Mouse (Mus musculus): ENCODE results near the gene Pik3ap1.
A peak's percentile ranks its signal among the peaks of the same experiment; 100 is the strongest.

Gene Pik3ap1

DNA sequence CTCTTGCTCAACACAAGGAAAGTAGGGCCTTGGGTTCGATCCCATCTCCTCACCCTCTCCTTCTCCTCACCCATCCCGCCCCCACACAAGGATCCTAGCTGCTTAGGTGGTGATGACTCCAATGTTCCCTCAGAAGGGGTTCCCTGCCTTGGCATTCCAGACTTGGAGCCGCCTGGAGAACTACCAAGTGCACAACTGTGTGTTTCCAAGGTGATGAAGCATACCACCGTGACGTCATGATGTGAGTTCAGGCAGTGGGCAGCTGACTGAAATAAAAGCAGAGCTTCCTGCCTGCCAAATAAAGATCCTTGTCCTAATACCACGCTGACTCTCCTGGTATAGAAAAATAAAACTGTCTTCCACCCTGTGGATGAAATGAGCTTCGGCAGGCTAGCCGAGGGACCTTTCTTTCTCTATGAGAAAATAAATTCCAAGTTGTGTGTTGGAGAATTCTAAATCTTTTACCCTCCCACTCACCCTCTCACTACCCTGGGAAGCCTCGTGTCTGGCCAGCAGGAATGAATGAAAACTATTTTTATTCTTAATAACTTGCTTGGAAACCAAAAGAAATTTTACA is 114.7 kb downstream of the Pik3ap1 start:
- DNase-seq, result peak; percentile 49

DNA sequence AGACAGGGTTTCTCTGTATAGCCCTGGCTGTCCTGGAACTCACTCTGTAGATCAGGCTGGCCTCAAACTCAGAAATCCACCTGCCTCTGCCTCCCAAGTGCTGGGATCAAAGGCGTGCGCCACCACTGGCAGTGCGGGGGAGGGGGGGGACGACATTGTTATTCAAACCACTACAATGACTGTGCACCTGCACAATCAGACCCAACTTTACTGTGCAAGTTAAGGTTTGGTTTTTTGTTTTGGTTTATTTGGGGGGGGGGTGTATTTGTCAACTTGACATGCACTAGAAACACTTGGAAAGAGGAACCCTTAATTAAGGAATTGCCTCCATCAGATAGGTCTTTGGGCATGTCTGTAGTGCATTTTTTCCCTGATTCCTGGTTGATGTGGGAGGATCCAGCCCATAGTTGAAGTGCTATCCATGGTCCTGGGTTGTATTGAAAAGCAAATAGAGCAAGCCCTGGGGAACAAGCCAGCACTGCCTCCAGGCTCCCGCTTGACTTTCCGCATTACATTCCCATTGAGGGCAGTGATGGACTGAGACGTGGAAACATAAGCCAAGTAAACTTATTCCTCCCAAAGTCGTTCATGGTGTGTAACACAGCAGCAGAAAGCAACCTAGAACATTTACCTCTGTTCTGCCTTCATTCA is 118.5 kb downstream of the Pik3ap1 start:
- no peak for DNase-seq

DNA sequence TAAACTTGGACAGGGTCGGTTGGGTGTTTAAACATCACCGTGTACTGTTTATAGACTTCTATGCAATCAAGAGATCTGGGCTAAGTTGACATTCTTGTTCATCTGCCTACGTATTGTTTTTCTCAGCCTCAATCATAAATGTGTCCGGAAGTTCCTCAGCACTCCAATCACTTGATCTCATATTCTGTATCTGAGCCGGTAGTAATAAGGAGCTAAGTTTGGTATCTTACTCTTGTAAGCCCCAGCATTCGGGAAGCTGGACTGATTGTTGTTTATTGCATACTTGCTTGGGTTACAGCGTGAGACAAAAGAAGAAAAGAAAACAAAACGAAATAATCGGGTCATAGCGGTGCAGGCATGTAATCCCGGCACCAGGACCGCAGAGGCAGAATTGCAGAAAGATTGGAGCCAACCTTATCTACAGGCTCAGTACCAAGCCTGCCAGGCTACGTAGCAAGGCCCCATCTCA is 120.5 kb downstream of the Pik3ap1 start:
- DNase-seq, result no peak

DNA sequence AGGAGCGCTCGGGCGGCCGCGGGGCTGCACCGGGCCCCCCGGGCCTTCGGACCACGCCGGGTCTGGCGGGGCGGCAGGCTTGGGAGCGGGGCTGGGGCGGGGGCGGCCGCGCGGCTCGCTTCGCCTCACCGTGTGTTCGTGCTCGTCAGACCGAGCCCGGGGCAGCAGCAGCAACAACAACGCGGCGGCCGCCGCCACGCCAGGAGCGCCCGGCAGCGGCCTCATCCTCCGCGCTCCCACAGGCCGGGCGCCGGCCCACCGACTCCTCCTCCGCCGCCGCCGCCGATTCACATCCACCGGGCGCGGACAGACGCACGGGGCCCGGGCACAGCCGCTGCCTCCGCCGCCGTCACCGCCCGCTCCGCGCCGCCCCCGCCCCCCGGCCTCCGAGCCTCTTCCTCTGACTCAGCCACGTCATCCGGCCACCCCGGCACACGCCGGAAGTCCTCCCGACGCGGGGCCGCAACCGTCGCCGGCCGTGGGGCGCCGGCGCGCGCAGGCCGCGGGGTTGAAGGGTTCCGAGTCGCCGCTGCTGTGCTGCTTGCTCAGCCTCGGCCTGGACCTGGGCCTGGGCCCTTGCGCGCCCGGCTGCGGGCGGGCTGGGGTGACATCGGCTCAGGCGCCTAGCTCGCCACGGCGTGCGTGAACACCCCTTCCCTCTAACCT is 121.1 kb downstream of the Pik3ap1 start, which contains the start of gene Tm9sf3:
Gene Tm9sf3 (minus strand): TSS at position 368 of the 666 bp plus-strand sequence.
- DNase-seq, result peak; percentile 88

DNA sequence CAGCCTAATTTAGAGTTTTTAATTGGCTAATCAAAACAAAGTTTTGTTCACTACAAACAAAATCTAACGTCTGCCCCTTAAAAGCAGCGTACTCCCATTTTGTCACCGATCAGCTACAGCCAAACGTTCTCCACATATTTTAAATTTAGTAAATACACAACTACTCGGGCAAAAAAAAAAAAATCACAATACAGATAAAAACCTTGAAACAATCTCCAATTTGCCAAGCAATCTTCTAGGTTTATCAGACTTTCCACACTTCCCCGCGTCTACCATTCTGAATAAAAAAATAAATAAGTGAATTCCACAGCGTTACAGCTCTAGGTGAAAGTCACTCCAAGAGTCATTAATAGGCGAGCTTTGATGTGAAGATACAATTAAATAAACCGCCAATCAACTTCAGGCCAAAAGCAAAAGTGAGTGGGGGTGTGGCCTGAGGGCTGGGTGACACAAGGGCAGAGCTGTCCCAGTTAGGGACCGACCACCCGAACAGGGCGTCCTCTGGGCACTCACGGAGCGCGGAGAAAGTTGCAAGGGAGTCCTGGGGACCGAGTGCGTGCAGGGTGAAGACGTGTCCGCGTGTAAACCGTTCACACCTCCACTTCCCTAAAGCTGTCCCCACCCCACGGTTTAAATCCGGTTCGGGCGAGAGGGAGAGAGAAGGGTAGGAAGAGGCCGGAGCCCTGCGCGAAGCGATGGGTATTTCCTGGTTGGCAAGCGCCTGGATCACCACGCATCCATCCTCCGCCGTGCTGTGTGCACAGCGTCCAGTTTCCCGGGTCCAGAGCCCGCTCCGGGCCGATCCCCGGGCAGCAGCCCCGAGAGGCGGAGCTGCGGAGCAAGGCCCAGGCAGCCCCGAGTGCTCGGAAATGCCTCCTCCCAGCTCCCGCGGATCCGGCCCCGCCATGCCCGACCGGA is 121.9 kb downstream of the Pik3ap1 start:
- DNase-seq, result peak; percentile 66

DNA sequence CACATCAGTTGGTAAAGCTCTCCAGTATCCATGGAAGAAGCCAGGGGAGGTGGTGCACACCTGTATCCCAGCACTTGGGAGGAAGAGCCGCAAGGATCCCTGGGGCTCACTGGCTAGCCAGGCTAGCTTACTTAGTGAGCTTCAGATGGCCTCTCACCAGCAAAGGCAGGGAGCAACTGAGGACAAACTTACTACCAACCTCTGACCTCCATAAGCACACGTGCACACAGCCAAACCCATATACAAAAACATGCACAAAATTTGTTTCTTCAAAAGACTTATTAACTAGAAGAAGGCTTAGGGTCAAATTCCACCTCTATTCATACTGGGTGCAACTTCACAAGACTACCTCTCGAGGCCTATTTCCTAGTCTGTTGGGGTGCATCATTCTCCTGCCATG is 124.2 kb downstream of the Pik3ap1 start:
- DNase-seq, result no peak

DNA sequence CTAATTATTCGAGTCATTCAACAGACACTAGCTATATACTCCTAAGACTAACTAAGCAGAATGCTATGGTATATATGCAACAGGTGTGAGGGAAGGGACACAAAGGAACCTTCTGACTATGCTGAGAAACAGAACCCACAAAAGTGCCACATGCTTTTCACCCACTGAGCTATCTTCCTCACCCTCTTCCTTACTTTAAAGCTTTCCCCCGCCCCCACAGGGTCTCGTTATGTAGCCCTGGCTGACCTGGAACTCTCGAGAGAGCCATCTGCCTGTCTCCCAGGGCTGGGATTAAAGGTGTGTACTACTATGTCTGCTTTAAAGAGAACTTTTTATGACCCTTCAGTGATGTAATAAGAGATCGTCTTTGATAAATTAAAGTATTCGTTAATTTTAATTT is 125.6 kb downstream of the Pik3ap1 start:
- no peak for DNase-seq

DNA sequence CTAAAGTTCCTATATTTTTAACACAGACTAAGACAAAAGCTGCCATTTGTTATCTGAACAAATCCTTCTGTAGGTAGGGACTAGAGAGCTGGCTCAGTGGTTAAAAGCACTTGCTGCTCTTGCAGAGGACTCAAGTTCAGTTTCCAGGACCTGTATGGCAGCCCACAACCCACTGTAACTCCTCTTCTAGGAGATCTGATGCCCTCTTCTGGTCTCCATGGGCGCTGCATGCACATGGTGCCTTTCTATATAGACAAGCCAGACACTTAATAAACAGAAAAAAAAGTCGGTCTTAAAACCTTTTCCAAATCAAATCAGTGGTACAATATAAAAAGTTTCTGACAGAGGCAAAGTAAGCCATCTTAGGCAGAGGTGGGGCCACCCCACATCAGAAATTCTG is 126.2 kb downstream of the Pik3ap1 start:
- peak; percentile 17 for DNase-seq

DNA sequence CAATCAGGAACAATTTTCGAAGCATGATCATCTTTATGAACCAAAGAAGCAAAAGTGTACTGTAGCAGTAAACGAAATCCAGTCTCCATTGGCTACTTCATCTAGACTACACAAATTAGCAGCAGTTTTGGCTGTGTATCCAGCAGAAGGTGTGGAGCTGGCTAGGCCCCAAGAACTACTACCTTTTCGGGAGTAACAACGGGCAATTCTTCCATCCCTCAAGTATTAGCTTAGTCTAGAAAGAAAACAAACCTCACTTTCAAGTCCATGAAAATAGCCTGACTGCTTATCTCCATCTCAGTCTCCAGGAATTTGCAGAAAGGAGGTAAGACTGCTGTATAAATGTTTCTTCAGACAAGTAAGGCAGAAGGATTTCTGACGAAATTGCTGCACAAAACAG is 130.3 kb downstream of the Pik3ap1 start:
- no peak for DNase-seq

DNA sequence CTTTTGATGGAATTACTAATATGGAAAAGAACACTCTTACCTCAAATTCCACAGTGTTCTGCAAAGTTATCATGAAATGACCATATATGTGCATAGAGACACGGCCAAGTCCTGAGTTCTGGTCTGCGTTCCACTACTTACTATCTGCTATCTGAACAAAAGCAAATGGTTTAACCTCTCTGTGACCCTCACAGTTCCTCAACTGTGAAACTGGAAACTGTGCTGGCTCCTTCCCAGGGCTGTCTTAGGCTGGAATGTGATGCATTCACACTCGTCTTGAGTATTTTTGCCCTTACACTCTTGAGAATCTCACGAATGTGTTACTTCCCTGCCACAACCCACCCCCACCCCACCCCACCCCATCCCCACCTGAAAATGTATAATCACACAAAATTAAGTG is 135.9 kb downstream of the Pik3ap1 start:
- DNase-seq, result no peak

DNA sequence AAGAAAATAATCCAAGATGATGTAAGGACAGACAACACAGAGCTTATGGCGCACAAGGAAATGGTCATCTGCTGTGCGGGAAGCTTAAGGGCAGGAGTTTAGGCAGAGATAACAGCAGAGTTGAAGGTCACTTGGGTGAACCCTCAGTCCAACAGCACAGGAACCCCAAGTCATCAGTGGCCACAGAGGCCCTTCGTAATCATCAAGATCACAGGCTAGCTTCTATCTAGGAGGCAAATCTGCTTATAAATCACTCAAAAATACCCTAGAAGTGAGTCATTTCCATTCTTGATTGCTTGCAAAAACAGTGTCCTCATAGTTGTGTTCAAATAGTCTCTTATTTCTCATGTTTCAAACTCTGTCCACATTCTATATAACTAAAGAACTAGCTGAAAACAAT is 136.6 kb downstream of the Pik3ap1 start:
- DNase-seq, result no peak

DNA sequence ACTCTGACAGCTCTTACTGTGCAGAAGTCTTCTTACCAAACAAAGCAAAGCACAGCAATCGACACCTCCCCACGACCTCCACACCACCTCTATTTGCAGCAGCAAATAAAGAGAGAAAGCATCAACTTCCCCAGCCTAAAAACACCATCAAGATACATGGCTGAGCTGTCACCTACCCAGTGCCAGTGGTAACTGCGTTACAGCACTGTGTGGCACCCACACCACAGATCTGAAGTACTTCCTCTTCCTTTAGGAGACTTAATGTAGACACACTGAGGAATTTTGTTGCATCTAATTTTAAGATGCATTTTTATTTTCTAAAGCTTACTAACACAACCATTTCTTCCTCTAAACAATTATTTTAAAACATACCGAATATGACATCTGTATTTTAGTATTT is 138.6 kb downstream of the Pik3ap1 start:
- DNase-seq, result no peak

DNA sequence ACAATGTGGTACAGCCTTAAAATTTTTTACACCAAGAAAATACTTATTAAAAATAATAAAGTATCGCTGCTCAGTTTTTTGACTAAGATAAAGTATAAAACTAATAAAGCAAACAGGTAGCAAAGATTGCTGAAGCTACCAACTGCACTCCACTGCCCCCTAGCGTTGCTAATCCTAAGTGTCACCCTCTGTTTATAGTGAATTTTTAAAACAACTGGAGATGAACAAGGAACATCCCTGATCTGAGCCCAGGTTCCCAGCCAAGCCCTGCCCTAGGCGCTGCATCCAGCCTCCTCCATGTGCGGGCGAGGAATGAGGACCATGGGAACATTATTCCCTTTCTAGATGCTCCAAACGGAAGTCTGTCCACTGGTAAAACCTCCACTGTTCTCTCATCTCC is 140.3 kb downstream of the Pik3ap1 start:
- peak; percentile 64 for DNase-seq

DNA sequence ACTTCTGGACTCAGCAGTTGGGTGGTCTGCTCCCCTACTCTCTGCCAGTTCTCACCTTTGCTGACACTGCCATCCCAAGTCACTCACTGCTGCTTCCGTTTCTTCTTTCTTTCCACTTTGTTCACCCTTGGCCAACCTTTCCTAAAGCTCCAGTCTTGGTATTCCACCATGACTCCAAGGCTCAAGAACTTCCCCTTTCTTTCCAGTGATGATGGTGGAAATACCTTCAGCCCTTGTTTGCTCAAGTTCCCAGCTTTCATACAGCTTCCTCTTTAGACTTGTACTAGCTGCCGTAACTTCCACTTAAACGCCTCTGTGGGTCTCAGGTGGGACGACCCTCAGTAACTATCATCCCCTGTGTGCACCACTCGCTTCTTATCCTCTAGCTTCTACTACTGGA is 142.9 kb downstream of the Pik3ap1 start:
- no peak for DNase-seq

DNA sequence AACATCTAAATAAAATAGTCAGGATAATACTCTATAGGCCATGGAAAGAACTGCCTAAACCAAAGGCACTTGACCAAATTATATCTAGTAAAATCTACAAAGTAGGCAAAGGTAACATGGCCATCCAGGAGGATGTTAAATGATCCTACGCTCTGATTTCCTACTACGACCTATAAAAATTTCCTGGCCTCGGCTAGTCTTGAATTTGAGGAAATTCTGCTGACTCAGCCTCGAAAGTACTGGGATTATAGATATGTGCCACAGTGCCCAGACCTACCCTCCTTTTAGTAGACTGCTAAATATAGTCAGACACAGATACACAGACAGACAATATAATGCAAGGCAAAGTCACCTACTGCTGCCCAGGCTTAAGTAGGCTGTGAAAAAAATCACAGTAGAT is 151.2 kb downstream of the Pik3ap1 start:
- no peak for DNase-seq

Data from right cerebral cortex, postnatal 14 days (tissue).